Mouse (Mus musculus) neural tube, embryonic 15.5 days (tissue): Measurements from ENCODE around the gene Prl7a2. TPM values are rescaled to one million over a fixed set of nuclear protein-coding genes. Genes with fewer than 3 reads are reported as not detected.

Source experiments
- ATAC-seq: fragments of 200-750 bp; cut with Nextera tagmentation; 2 replicates; pipeline ENCODE4 v1.8.0; 2017; ENCODE audit warnings: mild to moderate bottlenecking, moderate TSS enrichment, moderate library complexity; ENCODE audit not compliant: low FRiP score
- H3K27ac ChIP-seq: fragments of 300-500 bp; sonication (generic); replicated peaks from 2 replicates; pipeline ENCODE4 v1.5.1; 2015; ENCODE audit warnings: mild to moderate bottlenecking, inconsistent platforms
- H3K27me3 ChIP-seq: fragments of 300-500 bp; sonication (generic); replicated peaks from 2 replicates; pipeline ENCODE4 v1.6.1; 2015; ENCODE audit warnings: inconsistent platforms
- H3K36me3 ChIP-seq: fragments of 300-500 bp; sonication (generic); 2 replicates; pipeline ENCODE4 v1.6.1; 2015; ENCODE audit warnings: inconsistent platforms
- H3K4me1 ChIP-seq: fragments of 300-500 bp; sonication (generic); 2 replicates; pipeline ENCODE4 v1.6.1; 2015; ENCODE audit warnings: inconsistent platforms
- H3K4me2 ChIP-seq: fragments of 300-500 bp; sonication (generic); 2 replicates; pipeline ENCODE4 v1.6.1; 2015; ENCODE audit warnings: inconsistent platforms, mild to moderate bottlenecking, moderate library complexity
- H3K4me3 ChIP-seq: fragments of 300-500 bp; sonication (generic); replicated peaks from 2 replicates; pipeline ENCODE4 v1.5.1; 2015; ENCODE audit warnings: mild to moderate bottlenecking, inconsistent platforms
- H3K9ac ChIP-seq: fragments of 300-500 bp; sonication (generic); replicated peaks from 2 replicates; pipeline ENCODE4 v1.6.1; 2015; ENCODE audit warnings: mild to moderate bottlenecking, inconsistent platforms
- H3K9me3 ChIP-seq: fragments of 300-500 bp; sonication (generic); replicated peaks from 2 replicates; pipeline ENCODE4 v1.6.1; 2016; ENCODE audit warnings: inconsistent platforms
- WGBS: fragments of 180-500 bp; shearing (Covaris S2); methylation state at CpG from one replicate; pipeline ENCODE4 v1.1.7; 2015; ENCODE audit warnings: mixed read lengths; 5-methylcytosine and 5-hydroxymethylcytosine counted together
- polyA plus RNA-seq: library from polyadenylated mRNA; unstranded; fragments of >200 nt; fragmentation: Nextera tagmentation; extraction: Ambion mirVana; gene quantifications from 2 replicates; pipeline ENCODE4 v1.2.1, GENCODE M21; 2015

Prl7a2 gene
- polyA plus RNA-seq, result not detected in 2 replicates

GRCm38 (mm10) chr13:27667936-27668335 lies at the start of gene Prl7a2:
Gene Prl7a2, minus strand, starts transcription at chr13:27668036.
- no peak for ATAC-seq
- Histone ChIP-seq H3K9me3 (no peaks in the 10 kb centered on the region), H3K27ac (no peak within 1 kb of the TSS), H3K36me3 (no peaks in the 10 kb centered on the region), H3K9ac (no peak within 1 kb of the TSS), H3K27me3 (no peaks in the 10 kb centered on the region), H3K4me2 (no peak within 1 kb of the TSS), H3K4me3 (no peak within 1 kb of the TSS), H3K4me1 (no peaks in the 10 kb centered on the region)
- WGBS, result 87% methylated on average over 4 of the region's 4 CpGs

DNA sequence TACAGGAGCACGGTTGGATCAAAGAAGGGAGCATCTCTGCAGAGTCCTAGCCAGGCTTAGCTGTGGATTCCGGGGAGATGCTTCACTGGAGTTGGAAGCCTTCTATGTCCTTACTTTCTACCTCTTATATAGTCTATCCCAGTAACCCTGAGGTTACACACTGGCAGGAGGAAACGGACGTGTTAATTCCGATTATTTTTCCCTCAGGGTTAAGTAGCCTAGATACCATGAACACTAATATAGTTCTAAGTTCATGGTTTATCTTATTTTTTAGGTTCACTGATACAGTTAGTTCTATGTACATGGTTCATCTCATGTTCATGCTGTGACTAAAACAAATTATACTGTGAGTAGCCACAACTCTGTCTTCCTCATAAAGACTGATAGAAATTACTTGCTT lies 48.8 kb upstream of the Prl7a2 start, which contains the start of gene Prl7d1:
Gene Prl7d1 (minus strand): TSS at position 101 of the 400 bp plus-strand sequence.
- Histone ChIP-seq H3K27ac (no peak within 1 kb of the TSS), H3K9me3 (no peaks in the 10 kb centered on the region), H3K36me3 (no peaks in the 10 kb centered on the region), H3K9ac (no peak within 1 kb of the TSS), H3K4me1 (no peaks in the 10 kb centered on the region), H3K27me3 (no peaks in the 10 kb centered on the region), H3K4me2 (no peak within 1 kb of the TSS), H3K4me3 (no peak within 1 kb of the TSS)
- no peak for ATAC-seq
- WGBS, result 92% methylated on average over 5 of the region's 5 CpGs

DNA sequence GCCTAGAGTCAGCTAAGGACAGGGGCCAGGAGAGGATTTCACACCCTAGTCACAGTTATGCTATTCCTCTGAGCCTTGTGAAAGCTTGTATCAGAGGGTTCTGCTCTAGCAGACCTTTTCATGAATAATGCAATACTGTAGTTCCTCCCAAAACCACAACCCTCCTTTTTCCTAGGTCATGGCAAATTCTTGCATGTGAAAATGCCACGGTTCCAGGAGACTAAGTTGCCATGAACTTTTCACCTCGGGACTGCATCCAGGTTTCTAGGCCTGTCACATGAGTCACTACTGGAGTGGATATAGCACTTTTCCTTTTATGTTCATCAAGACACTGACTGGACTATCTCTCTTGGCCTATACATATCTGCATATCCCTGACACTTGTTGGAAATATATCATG lies 38.7 kb upstream of the Prl7a2 start:
- 72% methylated on average over 2 of the region's 2 CpGs for WGBS
- no peak for ATAC-seq
- no peaks in the 10 kb centered on the region for H3K36me3 ChIP-seq
- no peak overlapping the region for H3K27ac ChIP-seq
- H3K4me2 ChIP-seq, result no peak overlapping the region
- H3K4me1 ChIP-seq, result no peaks in the 10 kb centered on the region
- H3K9ac ChIP-seq, result no peak overlapping the region
- no peaks in the 10 kb centered on the region for H3K27me3 ChIP-seq
- H3K9me3 ChIP-seq, result no peaks in the 10 kb centered on the region
- no peak overlapping the region for H3K4me3 ChIP-seq

- no peaks in the 10 kb centered on the region for H3K36me3 ChIP-seq
- no peaks in the 10 kb centered on the region for H3K27me3 ChIP-seq
- H3K9ac ChIP-seq, result no peak overlapping the region
- no peak overlapping the region for H3K4me2 ChIP-seq
- H3K27ac ChIP-seq, result no peak overlapping the region
- no peak overlapping the region for H3K4me3 ChIP-seq
- H3K9me3 ChIP-seq, result no peaks in the 10 kb centered on the region
- no peak for ATAC-seq
- WGBS, result 92% methylated on average over 2 of the region's 2 CpGs
- no peaks in the 10 kb centered on the region for H3K4me1 ChIP-seq
Measured at GRCm38 (mm10) chr13:27660747-27661146, 7.1 kb downstream of the Prl7a2 start.

DNA sequence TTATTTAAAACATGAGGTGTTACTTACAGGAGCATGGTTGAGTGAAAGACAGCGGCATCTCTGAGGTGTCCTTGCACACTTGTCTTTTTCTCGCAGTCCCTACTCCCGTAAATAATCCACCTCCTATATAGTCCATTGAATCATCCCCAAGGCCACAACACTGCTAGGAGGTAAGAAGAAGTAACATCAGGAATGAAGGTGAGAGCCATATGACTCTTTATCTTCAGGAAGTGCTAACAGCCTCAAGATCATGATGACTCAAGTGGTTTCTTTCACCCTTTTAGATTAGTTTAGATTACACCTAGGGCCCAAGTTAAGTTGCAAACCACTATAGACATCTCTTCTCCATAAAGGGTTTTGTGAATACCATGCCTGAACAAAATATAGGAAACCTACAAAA lies 25.4 kb downstream of the Prl7a2 start, which contains the start of gene Prl7a1:
Gene Prl7a1 (minus strand): TSS at position 101 of the 400 bp plus-strand sequence.
- Histone ChIP-seq H3K27ac (no peak within 1 kb of the TSS), H3K27me3 (no peaks in the 10 kb centered on the region), H3K4me1 (no peaks in the 10 kb centered on the region), H3K36me3 (no peaks in the 10 kb centered on the region), H3K4me2 (no peak within 1 kb of the TSS), H3K9me3 (no peaks in the 10 kb centered on the region), H3K4me3 (no peak within 1 kb of the TSS), H3K9ac (no peak within 1 kb of the TSS)
- WGBS, result 98% methylated on average over 3 of the region's 3 CpGs
- ATAC-seq, result no peak

- no peak for ATAC-seq
- WGBS, result 78% methylated on average over 4 of the region's 4 CpGs
- no peaks in the 10 kb centered on the region for H3K9me3 ChIP-seq
- no peaks in the 10 kb centered on the region for H3K27me3 ChIP-seq
- no peaks in the 10 kb centered on the region for H3K4me1 ChIP-seq
- H3K4me2 ChIP-seq, result no peak within 1 kb of the TSS
- H3K9ac ChIP-seq, result no peak within 1 kb of the TSS
- no peaks in the 10 kb centered on the region for H3K36me3 ChIP-seq
- H3K27ac ChIP-seq, result no peak within 1 kb of the TSS
- H3K4me3 ChIP-seq, result no peak within 1 kb of the TSS
Measured at GRCm38 (mm10) chr13:27610482-27610881, 57.4 kb downstream of the Prl7a2 start, which contains the start of gene Prl7b1. Gene Prl7b1, minus strand, starts transcription at chr13:27610582.

Other genes with a start within 250 kb of the Prl7a2 start
- not detected in 2 replicates for gene Prl8a6, start 229.3 kb downstream of the Prl7a2 start, polyA plus RNA-seq
- not detected in 2 replicates for gene Prl8a8, start 154.8 kb downstream of the Prl7a2 start, polyA plus RNA-seq
- not detected in 2 replicates for gene Prl8a9, start 103.4 kb downstream of the Prl7a2 start, polyA plus RNA-seq
- not detected in 2 replicates for gene Prl8a1, start 85.9 kb downstream of the Prl7a2 start, polyA plus RNA-seq
- gene Prl7b1, start 57.5 kb downstream of the Prl7a2 start, polyA plus RNA-seq, result not detected in 2 replicates
- gene Prl7a1, start 25.5 kb downstream of the Prl7a2 start, polyA plus RNA-seq, result not detected in 2 replicates
- gene Prl7d1, start 48.7 kb upstream of the Prl7a2 start, polyA plus RNA-seq, result not detected in 2 replicates
- gene Prl7c1, start 112.8 kb upstream of the Prl7a2 start, polyA plus RNA-seq, result not detected in 2 replicates
- gene Prl2a1, start 133.6 kb upstream of the Prl7a2 start, polyA plus RNA-seq, result not detected in 2 replicates
- gene Prl2c1, start 181.3 kb upstream of the Prl7a2 start, polyA plus RNA-seq, result not detected in 2 replicates